Mouse (Mus musculus): Measurements from ENCODE around the gene Dock10. TPM values are rescaled to one million over a fixed set of nuclear protein-coding genes. Genes with fewer than 3 reads are reported as not detected.
A peak's percentile ranks its signal among the peaks of the same experiment; 100 is the strongest.

Dock10 gene
- polyA plus RNA-seq, 1 experiment, result 8.5 TPM

- H3K4me3 ChIP-seq (ENCODE audit: insufficient read depth, low read length), result no peak overlapping the region
- TF ChIP-seq POLR2A (IDR thresholded peaks at IDR 0.05; ENCODE audit: low read depth, low read length) (no peak), CTCF (IDR thresholded peaks at IDR 0.05; ENCODE audit: borderline replicate concordance, insufficient read depth, low read length) (no peak)
- peaks cover 9% of the 10 kb centered on the region for H3K4me1 ChIP-seq (ENCODE audit: control insufficient read depth, insufficient read depth, low read length)
- peak overlapping the region; percentile 83 for H3K27ac ChIP-seq (ENCODE audit: insufficient read depth, low read length)
These were observed 116.5 kb downstream of the Dock10 start for GRCm38 (mm10) chr1:80641832-80642231.

GRCm38 (mm10) chr1:80641288-80641687, 117.0 kb downstream of the Dock10 start:
- peak overlapping the region; percentile 83 for H3K27ac ChIP-seq (ENCODE audit: insufficient read depth, low read length)
- TF ChIP-seq POLR2A (IDR thresholded peaks at IDR 0.05; ENCODE audit: low read depth, low read length) (no peak), CTCF (IDR thresholded peaks at IDR 0.05; ENCODE audit: borderline replicate concordance, insufficient read depth, low read length) (no peak)
- H3K4me3 ChIP-seq (ENCODE audit: insufficient read depth, low read length), result no peak overlapping the region
- H3K4me1 ChIP-seq (ENCODE audit: control insufficient read depth, insufficient read depth, low read length), result peaks cover 9% of the 10 kb centered on the region

GRCm38 (mm10) chr1:80639553-80639952, 118.8 kb downstream of the Dock10 start:
- peaks cover 9% of the 10 kb centered on the region for H3K4me1 ChIP-seq (ENCODE audit: control insufficient read depth, insufficient read depth, low read length)
- 0 out of 2 replicates have a peak overlapping the region, but pooled peaks have one; percentile 38 for H3K27ac ChIP-seq (ENCODE audit: insufficient read depth, low read length)
- H3K4me3 ChIP-seq (ENCODE audit: insufficient read depth, low read length), result no peak overlapping the region
- TF ChIP-seq POLR2A (IDR thresholded peaks at IDR 0.05; ENCODE audit: low read depth, low read length), result no peak
- no peak for TF ChIP-seq CTCF (IDR thresholded peaks at IDR 0.05; ENCODE audit: borderline replicate concordance, insufficient read depth, low read length)

GRCm38 (mm10) chr1:80637214-80637705, 121.1 kb downstream of the Dock10 start:
- 0 out of 2 replicates have a peak, but pooled peaks cover 6% of the 10 kb centered on the region for H3K4me1 ChIP-seq (ENCODE audit: control insufficient read depth, insufficient read depth, low read length)
- TF ChIP-seq POLR2A (IDR thresholded peaks at IDR 0.05; ENCODE audit: low read depth, low read length) (no peak), CTCF (IDR thresholded peaks at IDR 0.05; ENCODE audit: borderline replicate concordance, insufficient read depth, low read length) (no peak)
- H3K27ac ChIP-seq (ENCODE audit: insufficient read depth, low read length), result peak overlapping the region; percentile 12; the same call in 1 of the 2 replicates
- H3K4me3 ChIP-seq (ENCODE audit: insufficient read depth, low read length), result no peak overlapping the region

DNA sequence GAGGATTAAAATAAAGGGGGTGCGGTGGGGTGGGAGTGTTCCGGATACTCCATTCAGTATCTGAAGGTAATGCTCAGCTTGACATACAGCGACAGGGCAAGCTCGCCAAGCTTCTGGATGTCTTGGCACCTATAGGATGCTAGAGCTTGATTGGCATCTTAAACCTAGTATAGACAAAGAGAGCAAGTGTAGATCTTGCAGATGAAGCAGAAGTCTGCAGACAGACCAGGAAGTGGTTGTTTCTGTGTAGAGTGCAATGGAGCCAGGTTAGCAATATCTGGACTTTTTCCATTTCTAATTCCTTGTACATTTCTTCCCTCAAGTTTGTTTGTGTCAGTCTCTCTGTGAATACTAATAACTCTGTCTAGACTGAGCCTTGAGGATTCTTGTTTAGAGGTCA, 122.5 kb downstream of the Dock10 start:
- Histone ChIP-seq H3K4me1 (ENCODE audit: control insufficient read depth, insufficient read depth, low read length) (0 out of 2 replicates have a peak, but pooled peaks cover 6% of the 10 kb centered on the region), H3K27ac (ENCODE audit: insufficient read depth, low read length) (no peak overlapping the region), H3K4me3 (ENCODE audit: insufficient read depth, low read length) (no peak overlapping the region)
- no peak for TF ChIP-seq POLR2A (IDR thresholded peaks at IDR 0.05; ENCODE audit: low read depth, low read length)
- TF ChIP-seq CTCF (IDR thresholded peaks at IDR 0.05; ENCODE audit: borderline replicate concordance, insufficient read depth, low read length), result no peak

DNA sequence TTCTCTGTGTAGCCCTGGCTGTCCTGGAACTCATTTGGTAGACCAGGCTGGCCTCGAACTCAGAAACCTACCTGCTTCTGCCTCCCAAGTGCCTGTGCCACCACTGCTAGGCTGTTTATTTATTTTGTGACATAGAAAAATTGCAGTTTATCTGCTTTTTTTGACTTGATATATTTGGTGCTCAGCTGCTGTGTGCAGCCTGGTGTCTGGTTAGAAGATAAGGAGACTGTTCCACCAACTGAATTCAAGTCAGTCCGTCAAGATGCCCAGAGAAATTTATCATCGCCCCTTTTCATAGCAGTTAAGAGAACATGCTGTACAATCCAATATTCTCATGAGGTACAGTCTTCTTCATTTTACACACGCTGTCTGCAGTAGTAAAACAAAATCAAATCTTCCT, 124.8 kb downstream of the Dock10 start:
- no peak overlapping the region for H3K4me3 ChIP-seq (ENCODE audit: insufficient read depth, low read length)
- H3K27ac ChIP-seq (ENCODE audit: insufficient read depth, low read length), result no peak overlapping the region
- TF ChIP-seq POLR2A (IDR thresholded peaks at IDR 0.05; ENCODE audit: low read depth, low read length), result no peak
- TF ChIP-seq CTCF (IDR thresholded peaks at IDR 0.05; ENCODE audit: borderline replicate concordance, insufficient read depth, low read length), result no peak
- H3K4me1 ChIP-seq (ENCODE audit: control insufficient read depth, insufficient read depth, low read length), result 0 out of 2 replicates have a peak, but pooled peaks cover 6% of the 10 kb centered on the region

GRCm38 (mm10) chr1:80630179-80631149, 127.9 kb downstream of the Dock10 start:
- no peaks in the 10 kb centered on the region for H3K4me1 ChIP-seq (ENCODE audit: control insufficient read depth, insufficient read depth, low read length)
- no peak overlapping the region for H3K4me3 ChIP-seq (ENCODE audit: insufficient read depth, low read length)
- no peak overlapping the region for H3K27ac ChIP-seq (ENCODE audit: insufficient read depth, low read length)
- TF ChIP-seq POLR2A (IDR thresholded peaks at IDR 0.05; ENCODE audit: low read depth, low read length) (no peak), CTCF (IDR thresholded peaks at IDR 0.05; ENCODE audit: borderline replicate concordance, insufficient read depth, low read length) (no peak)

DNA sequence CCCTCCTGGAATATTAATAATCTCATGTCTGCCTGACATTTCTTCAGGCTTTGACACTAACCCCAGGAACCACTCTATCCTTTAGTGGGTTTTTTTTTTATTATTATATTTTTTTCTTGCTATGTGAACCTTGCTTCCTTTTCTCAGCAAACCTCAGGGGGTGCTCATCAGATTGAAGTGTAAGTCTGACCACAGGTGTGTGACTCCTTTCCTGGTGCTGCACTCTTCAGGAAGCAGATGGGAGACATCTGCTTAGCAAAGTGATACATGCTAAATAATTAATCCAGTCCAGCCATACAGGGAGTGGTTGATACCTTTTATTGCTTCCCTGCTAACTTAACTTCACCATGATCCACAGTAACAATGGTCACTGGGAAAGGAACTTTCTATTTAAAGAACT, 130.3 kb downstream of the Dock10 start:
- Histone ChIP-seq H3K4me1 (ENCODE audit: control insufficient read depth, insufficient read depth, low read length) (0 out of 2 replicates have a peak, but pooled peaks cover 2% of the 10 kb centered on the region), H3K4me3 (ENCODE audit: insufficient read depth, low read length) (no peak overlapping the region), H3K27ac (ENCODE audit: insufficient read depth, low read length) (no peak overlapping the region)
- TF ChIP-seq CTCF (IDR thresholded peaks at IDR 0.05; ENCODE audit: borderline replicate concordance, insufficient read depth, low read length), result no peak
- TF ChIP-seq POLR2A (IDR thresholded peaks at IDR 0.05; ENCODE audit: low read depth, low read length), result no peak

- Histone ChIP-seq H3K27ac (ENCODE audit: insufficient read depth, low read length) (no peak overlapping the region), H3K4me3 (ENCODE audit: insufficient read depth, low read length) (no peak overlapping the region), H3K4me1 (ENCODE audit: control insufficient read depth, insufficient read depth, low read length) (peaks cover 2% of the 10 kb centered on the region; the same call in 1 of the 2 replicates)
- TF ChIP-seq CTCF (IDR thresholded peaks at IDR 0.05; ENCODE audit: borderline replicate concordance, insufficient read depth, low read length), result no peak
- no peak for TF ChIP-seq POLR2A (IDR thresholded peaks at IDR 0.05; ENCODE audit: low read depth, low read length)
These were observed 131.5 kb downstream of the Dock10 start for GRCm38 (mm10) chr1:80626800-80627199.

DNA sequence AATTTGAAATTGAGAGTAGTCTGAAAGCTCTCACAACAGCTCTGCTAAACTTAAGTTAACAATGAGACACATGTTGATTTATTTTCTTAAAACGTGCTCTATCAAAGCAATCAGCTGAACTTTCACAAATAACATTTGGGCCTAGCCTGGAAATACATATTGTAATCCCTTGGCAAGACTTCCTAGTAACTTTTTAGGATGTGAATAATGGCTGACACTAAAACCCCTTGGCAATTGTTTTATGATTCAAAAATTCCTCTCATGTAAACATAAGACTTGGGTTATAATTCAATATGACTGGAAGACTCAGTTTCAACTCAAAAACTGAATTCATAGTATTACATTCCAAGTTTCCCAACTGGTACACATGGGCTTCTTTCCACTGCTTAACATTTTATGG, 133.0 kb downstream of the Dock10 start:
- Histone ChIP-seq H3K27ac (ENCODE audit: insufficient read depth, low read length) (no peak overlapping the region), H3K4me3 (ENCODE audit: insufficient read depth, low read length) (no peak overlapping the region), H3K4me1 (ENCODE audit: control insufficient read depth, insufficient read depth, low read length) (peaks cover 4% of the 10 kb centered on the region; the same call in 1 of the 2 replicates)
- TF ChIP-seq CTCF (IDR thresholded peaks at IDR 0.05; ENCODE audit: borderline replicate concordance, insufficient read depth, low read length) (no peak), POLR2A (IDR thresholded peaks at IDR 0.05; ENCODE audit: low read depth, low read length) (no peak)

Measured in embryonic fibroblast, embryonic 13.5 days (primary cell).